Mouse (Mus musculus): ENCODE measurements around the gene Sppl3. TPM values are rescaled to one million over a fixed set of nuclear protein-coding genes. Genes with fewer than 3 reads are reported as not detected.

Sppl3 gene
- polyA plus RNA-seq, 1 experiment from 2014 or later: 11.5 TPM

DNA sequence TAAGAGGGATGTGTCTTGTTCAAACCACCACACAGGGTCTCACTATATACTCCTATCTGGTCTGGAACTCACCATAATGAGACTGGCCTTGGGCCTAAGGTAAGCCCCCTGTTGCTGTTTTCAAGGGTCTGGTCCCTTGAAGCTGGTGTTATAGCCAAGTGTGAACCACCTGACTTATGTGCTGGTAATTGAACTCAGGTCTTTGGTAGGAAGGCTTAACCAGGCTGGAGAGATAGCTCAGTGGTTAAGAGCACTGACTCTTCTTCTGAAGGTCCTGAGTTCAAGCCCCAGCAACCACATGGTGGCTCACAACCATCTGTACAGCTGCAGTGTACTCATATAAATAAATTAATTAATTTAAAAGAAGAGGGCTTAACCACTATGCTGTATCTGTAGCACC lies 34.0 kb upstream of the Sppl3 start:
- H3K4me1 ChIP-seq: peaks cover 19% of the 10 kb centered on the region
- no peak for DNase-seq (ENCODE audit: low spot score)

DNA sequence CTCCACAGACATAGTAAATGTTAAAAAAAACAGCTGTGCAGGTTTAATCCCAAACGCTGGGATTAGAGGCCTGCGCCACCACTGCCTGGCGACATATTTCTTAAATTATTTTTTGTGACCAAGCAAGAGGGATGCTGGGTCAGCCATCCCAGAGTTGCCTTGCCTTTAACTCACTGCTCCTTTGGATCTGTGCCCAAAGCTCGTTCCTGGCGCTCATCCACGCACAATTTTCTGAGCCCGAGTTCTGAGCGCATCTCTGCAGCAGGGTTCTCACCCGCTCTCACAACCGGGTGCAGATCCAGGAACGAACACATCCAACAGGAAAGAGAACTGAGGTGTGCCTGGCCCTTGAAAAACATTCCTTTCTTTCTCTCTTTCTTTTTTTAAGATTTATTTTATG lies 32.5 kb upstream of the Sppl3 start:
- no peaks in the 10 kb centered on the region for H3K9me3 ChIP-seq (replicated peaks)
- no peak for DNase-seq (ENCODE audit: low spot score)
- WGBS: 77% methylated on average over 11 of the region's 11 CpGs
- H3K27me3 ChIP-seq (ENCODE audit: low read depth, poor library complexity, severe bottlenecking): no peaks in the 10 kb centered on the region
- peaks cover 19% of the 10 kb centered on the region for H3K4me1 ChIP-seq
- no peaks in the 10 kb centered on the region for H3K36me3 ChIP-seq
- no peak overlapping the region for H3K4me3 ChIP-seq
- H3K27ac ChIP-seq (replicated peaks): no peak overlapping the region

More for the DNA sequence above, 34.0 kb upstream of the Sppl3 start:
- Histone ChIP-seq H3K27ac (replicated peaks) (no peak overlapping the region), H3K4me3 (no peak overlapping the region), H3K36me3 (no peaks in the 10 kb centered on the region), H3K27me3 (ENCODE audit: low read depth, poor library complexity, severe bottlenecking) (no peaks in the 10 kb centered on the region), H3K9me3 (replicated peaks) (no peaks in the 10 kb centered on the region)

DNA sequence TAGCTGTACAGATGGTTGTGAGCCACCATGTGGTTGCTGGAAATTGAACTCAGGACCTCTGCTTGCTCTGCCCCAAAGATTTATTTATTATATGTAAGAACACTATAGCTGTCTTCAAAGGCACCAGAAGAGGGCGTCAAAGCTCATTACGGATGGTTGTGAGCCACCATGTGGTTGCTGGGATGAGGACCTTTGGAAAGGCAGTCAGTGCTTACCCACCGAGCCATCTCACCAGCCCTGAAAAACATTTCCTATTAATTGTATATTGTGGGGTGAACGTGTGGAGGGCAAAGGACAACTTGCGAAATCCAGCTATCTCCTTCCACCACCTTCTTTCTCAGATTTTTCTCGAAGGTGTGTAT lies 32.1 kb upstream of the Sppl3 start:
- H3K27me3 ChIP-seq (ENCODE audit: low read depth, poor library complexity, severe bottlenecking): no peaks in the 10 kb centered on the region
- H3K36me3 ChIP-seq: no peaks in the 10 kb centered on the region
- H3K4me3 ChIP-seq: peak overlapping the region; percentile 56
- no peak overlapping the region; the same call in 1 of the 2 replicates for H3K27ac ChIP-seq (replicated peaks)
- 7% methylated on average over 6 of the region's 6 CpGs for WGBS
- H3K4me1 ChIP-seq: peaks cover 19% of the 10 kb centered on the region
- H3K9me3 ChIP-seq (replicated peaks): no peaks in the 10 kb centered on the region
- peak; percentile 44 for DNase-seq (ENCODE audit: low spot score)

DNA sequence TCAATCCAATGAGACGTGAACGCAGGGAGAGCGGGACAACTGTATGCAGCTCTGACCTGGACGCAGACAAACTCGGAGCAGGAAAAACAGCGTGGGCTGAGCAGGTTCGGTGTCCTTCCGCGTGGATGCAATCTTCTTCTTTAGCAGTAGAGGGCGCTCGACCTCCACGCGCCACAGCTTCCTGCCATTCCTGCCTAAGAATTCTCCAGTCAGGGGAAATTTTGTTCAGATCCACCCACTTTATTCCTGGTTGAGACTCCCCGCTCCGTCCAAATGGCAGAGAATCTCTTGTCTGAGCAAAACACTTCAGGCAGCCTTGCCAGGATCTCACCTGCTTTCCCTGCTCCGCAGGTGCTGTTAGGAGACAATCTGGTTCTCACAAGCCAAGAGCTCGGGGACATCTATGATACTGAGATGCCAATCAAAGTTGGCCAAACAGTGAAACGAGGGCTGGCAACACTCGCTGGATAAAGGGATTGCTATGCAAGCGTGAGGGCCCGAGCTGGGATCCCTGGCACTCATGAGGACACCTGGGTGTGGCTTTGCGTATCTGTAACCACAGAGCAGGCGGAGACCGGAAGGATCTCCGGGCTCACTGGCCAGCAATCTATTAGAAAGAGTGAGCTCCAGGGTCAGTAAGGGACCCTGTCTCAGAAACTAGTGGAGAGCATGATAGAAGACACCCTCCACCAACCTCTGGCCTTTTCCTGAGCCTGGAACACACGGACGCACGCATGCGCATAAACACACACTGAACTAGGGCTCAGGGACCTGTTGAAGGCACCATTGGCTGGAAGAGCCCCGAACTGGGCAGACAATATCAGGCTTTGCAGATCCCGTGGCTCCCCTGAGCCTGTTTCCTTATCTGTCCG lies 31.5 kb upstream of the Sppl3 start:
- Histone ChIP-seq H3K27me3 (ENCODE audit: low read depth, poor library complexity, severe bottlenecking) (no peaks in the 10 kb centered on the region), H3K4me3 (peak overlapping the region; percentile 56), H3K36me3 (no peaks in the 10 kb centered on the region), H3K4me1 (peaks cover 19% of the 10 kb centered on the region), H3K27ac (replicated peaks) (peak overlapping the region; percentile 61), H3K9me3 (replicated peaks) (no peaks in the 10 kb centered on the region)
- DNase-seq (ENCODE audit: low spot score): peak; percentile 75
- 7% methylated on average over 32 of the region's 32 CpGs for whole genome bisulfite sequencing

DNA sequence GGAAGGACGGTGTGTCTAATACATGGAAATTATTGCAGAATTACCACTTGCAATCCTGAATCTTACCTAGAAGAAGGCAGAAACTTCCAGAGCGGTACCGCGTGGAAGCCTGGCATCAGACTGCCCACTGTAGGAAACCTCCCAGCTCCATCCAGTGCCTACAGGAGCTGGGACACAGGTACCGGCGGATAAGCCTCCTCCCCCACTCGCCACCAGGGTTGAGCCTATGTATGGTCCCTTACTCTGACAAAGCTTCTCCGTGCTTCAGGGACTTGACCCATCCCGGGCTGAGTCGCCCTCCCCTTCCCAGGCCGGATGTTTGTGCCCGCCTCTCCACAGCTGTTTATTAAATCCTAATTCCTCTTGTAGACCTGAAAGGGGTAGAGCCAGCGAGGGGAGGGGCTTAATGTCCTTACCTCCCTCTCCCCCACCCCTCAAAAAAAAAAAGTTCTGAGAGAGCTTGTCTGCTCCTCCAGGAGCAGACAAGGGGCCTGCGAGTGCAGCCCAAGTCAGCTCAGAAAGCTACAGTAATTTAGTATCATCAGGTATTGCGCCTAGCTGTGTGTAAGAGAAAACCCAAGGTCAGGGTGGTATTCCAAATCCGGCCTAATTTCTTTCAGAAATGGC lies 30.7 kb upstream of the Sppl3 start:
- WGBS: 22% methylated on average over 16 of the region's 16 CpGs
- Histone ChIP-seq H3K9me3 (replicated peaks) (no peaks in the 10 kb centered on the region), H3K27me3 (ENCODE audit: low read depth, poor library complexity, severe bottlenecking) (no peaks in the 10 kb centered on the region), H3K4me3 (peak overlapping the region; percentile 56), H3K4me1 (peaks cover 19% of the 10 kb centered on the region), H3K36me3 (no peaks in the 10 kb centered on the region), H3K27ac (replicated peaks) (peak overlapping the region; percentile 61)
- peak; percentile 25 for DNase-seq (ENCODE audit: low spot score)

DNA sequence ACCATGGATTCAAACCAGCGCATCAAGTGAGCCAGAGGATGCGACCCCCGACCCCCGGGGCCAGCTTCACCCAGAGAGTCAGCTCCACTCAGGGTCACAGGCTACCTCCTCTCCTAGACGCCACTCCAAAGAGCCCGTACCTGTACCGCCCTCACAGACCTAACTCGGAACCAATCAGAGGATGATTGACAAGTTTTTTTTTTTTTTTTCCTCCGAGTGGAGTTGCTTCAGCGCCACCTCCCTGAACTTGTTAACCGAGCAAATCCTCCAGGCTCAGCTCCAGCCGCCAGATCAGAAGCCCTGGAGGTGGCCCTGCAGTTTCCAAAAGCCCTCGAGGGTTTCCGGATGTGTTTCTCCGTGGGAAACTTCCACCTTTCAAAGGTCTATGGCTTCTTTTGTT lies 28.9 kb upstream of the Sppl3 start:
- Histone ChIP-seq H3K36me3 (no peaks in the 10 kb centered on the region), H3K4me3 (no peak overlapping the region), H3K27ac (replicated peaks) (no peak overlapping the region), H3K9me3 (replicated peaks) (no peaks in the 10 kb centered on the region), H3K4me1 (peaks cover 19% of the 10 kb centered on the region), H3K27me3 (ENCODE audit: low read depth, poor library complexity, severe bottlenecking) (no peaks in the 10 kb centered on the region)
- DNase-seq (ENCODE audit: low spot score): no peak
- WGBS: 61% methylated on average over 15 of the region's 15 CpGs

DNA sequence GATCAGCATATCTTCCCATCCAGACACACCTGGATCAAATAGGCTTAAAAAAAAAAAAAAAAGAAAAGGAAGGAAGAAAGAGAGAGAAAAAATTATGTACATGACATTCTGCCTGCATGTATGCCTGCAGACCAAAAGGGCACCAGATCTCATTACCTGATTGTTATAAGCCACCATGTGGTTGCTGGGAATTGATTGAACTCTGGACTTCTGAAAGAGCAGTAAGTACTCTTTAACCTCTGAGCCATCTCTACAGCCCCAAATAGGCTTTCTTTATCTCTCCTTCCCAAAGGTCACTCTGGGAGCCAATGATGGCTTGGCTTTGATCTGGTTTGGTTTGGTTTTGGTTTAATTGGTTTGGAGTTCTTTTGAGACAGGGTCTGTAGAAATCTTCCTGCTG lies 25.9 kb upstream of the Sppl3 start:
- H3K36me3 ChIP-seq: no peaks in the 10 kb centered on the region
- no peak overlapping the region for H3K27ac ChIP-seq (replicated peaks)
- no peak overlapping the region for H3K4me3 ChIP-seq
- H3K9me3 ChIP-seq (replicated peaks): no peaks in the 10 kb centered on the region
- peaks cover 5% of the 10 kb centered on the region for H3K4me1 ChIP-seq
- H3K27me3 ChIP-seq (ENCODE audit: low read depth, poor library complexity, severe bottlenecking): no peaks in the 10 kb centered on the region
- no peak for DNase-seq (ENCODE audit: low spot score)

DNA sequence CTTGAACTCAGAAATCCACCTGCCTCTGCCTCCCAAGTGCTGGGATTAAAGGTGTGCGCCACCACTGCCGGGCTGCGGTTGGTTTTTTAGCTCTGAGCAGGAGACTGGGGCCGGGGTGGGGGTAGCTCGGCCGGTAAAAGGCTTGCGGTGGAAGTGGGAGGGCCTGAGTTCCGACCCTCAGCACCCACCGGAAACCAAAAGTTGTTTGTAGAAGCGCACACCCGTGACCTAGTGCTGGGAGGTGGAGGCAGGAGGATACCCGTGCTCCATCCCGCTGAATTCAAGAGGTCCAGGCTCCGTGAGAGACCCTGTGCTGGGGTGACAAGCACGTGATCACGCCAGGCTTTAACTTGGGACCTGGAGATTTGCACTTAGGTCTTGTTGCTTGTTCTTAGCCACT lies 14.5 kb upstream of the Sppl3 start:
- Histone ChIP-seq H3K9me3 (replicated peaks) (no peaks in the 10 kb centered on the region), H3K27ac (replicated peaks) (no peak overlapping the region), H3K4me1 (no peaks in the 10 kb centered on the region), H3K4me3 (no peak overlapping the region), H3K27me3 (ENCODE audit: low read depth, poor library complexity, severe bottlenecking) (no peaks in the 10 kb centered on the region), H3K36me3 (no peaks in the 10 kb centered on the region)
- 83% methylated on average over 16 of the region's 16 CpGs for whole genome bisulfite sequencing
- no peak for DNase-seq (ENCODE audit: low spot score)

DNA sequence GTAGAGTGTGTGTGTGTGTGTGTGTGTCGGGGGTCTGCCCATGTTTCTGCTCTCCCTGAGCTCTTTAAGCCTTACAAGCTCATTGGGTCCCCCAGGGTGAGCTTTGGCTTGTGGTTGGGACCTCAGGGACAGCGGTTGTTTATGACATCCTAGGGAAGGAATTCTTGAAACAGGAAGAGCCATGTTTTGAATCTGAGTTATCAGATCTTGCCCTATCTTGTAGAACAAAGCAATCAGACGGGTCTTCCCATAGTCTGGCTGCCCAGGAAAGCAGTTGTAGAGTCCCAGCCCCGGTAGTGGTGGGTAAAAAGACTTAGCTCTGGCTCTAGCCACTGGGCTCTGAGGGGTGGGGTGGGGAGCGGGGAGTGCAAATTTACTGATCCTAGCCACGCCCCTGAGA lies 13.6 kb upstream of the Sppl3 start:
- 71% methylated on average over 6 of the region's 6 CpGs for WGBS
- DNase-seq (ENCODE audit: low spot score): no peak
- Histone ChIP-seq H3K27ac (replicated peaks) (no peak overlapping the region), H3K36me3 (no peaks in the 10 kb centered on the region), H3K4me3 (no peak overlapping the region), H3K9me3 (replicated peaks) (no peaks in the 10 kb centered on the region), H3K4me1 (no peaks in the 10 kb centered on the region), H3K27me3 (ENCODE audit: low read depth, poor library complexity, severe bottlenecking) (no peaks in the 10 kb centered on the region)

DNA sequence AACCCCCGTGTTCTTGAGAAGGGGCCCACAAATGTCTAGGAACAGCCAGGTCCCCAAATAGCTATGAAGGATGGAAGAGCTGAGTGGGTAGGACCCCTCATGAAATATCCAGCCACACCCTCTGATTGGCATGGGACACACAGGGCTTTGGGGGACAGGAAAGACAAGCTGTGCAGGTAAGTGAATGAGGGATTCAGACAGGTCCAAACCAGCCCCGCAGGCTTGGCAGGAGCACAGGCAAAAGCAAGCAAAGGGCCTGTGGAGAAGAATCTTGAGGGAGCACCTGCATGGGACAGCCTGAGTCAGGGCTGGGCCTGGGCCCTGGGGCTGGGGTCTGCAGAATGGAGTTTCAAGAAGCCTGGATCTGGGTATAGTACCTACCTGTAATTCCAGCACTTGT lies 10.4 kb upstream of the Sppl3 start:
- no peaks in the 10 kb centered on the region for H3K9me3 ChIP-seq (replicated peaks)
- no peaks in the 10 kb centered on the region for H3K4me1 ChIP-seq
- H3K4me3 ChIP-seq: no peak overlapping the region
- H3K27me3 ChIP-seq (ENCODE audit: low read depth, poor library complexity, severe bottlenecking): no peaks in the 10 kb centered on the region
- H3K36me3 ChIP-seq: no peaks in the 10 kb centered on the region
- H3K27ac ChIP-seq (replicated peaks): no peak overlapping the region
- no peak for DNase-seq (ENCODE audit: low spot score)
- WGBS: 82% methylated on average over 2 of the region's 2 CpGs

DNA sequence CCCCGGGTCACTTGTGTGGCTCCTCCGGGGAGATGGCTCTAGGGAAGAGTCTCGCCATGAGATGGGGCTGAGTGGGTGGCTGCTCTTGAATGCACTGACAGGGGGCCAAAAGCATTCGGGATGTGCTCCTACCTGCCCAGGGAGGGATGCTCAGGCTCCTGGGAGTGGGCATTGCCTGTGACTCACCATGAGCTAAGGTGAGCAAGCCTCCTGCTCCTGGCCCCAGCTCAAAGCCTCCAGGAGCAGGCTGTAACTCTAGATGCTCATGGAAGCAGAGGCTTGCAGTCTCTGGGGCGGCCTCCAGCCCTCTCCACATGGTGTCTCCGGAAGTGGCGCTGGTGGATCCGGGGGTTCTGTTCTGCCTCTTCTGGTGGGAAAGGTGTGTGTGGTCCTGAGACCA lies 9.5 kb upstream of the Sppl3 start:
- no peak for DNase-seq (ENCODE audit: low spot score)
- no peak overlapping the region for H3K27ac ChIP-seq (replicated peaks)
- no peak overlapping the region for H3K4me3 ChIP-seq
- H3K36me3 ChIP-seq: no peaks in the 10 kb centered on the region
- no peaks in the 10 kb centered on the region for H3K4me1 ChIP-seq
- H3K27me3 ChIP-seq (ENCODE audit: low read depth, poor library complexity, severe bottlenecking): no peaks in the 10 kb centered on the region
- 73% methylated on average over 8 of the region's 8 CpGs for WGBS
- H3K9me3 ChIP-seq (replicated peaks): no peaks in the 10 kb centered on the region

DNA sequence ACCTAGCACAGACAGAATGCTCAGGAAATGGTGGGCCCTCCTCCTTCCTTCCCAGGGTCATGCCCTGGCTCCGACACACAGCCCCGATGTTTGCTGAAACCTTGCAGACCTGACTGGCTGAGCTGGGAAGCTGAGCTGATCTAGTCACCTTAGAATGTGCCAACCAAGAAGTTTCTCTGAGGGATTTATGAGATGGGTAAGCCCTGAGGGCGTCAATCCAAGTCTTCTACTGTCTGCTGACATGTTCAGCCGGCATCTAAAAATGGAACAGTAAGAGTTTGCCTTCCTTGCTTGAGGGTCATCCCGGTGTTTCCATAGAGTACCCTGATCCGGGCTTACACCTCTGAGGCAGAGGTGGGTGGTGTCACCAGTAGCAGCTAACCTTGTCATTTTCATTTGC lies 8.2 kb upstream of the Sppl3 start:
- Histone ChIP-seq H3K4me3 (no peak overlapping the region), H3K4me1 (no peaks in the 10 kb centered on the region), H3K27me3 (ENCODE audit: low read depth, poor library complexity, severe bottlenecking) (no peaks in the 10 kb centered on the region), H3K27ac (replicated peaks) (no peak overlapping the region), H3K9me3 (replicated peaks) (no peaks in the 10 kb centered on the region), H3K36me3 (no peaks in the 10 kb centered on the region)
- WGBS: 84% methylated on average over 6 of the region's 6 CpGs
- no peak for DNase-seq (ENCODE audit: low spot score)

DNA sequence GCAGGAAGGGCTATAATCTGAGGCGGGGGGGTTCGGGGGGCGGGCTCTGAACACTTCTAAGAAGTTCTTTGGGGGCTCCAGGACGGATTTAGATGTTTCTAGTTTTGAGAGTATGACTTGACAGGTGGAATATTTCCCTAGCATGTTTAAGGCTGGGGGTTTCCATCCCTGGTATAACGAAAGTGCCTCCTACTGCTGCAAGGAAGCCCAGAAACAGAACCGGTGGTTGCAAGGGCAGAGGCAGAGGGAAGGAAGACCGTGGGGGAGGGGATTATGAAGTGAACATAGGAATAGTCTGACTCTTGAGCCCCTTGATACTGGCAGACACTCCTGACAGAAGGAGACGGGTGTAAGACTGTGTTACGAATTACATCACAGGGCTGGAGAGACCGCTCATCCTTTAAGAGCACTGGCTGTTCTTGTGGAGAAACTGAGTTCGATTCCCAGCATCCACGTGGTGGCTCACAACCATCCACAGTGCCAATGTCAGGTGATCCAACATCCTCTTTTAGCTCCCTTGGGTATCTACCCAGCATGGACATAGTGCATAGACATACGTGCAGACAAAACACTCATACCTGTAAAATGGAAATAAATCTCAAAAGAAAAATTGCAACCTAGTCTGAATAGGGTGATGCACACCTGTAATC lies 7.6 kb upstream of the Sppl3 start:
- H3K4me3 ChIP-seq: no peak overlapping the region
- no peaks in the 10 kb centered on the region for H3K4me1 ChIP-seq
- 82% methylated on average over 13 of the region's 13 CpGs for WGBS
- no peaks in the 10 kb centered on the region for H3K27me3 ChIP-seq (ENCODE audit: low read depth, poor library complexity, severe bottlenecking)
- no peaks in the 10 kb centered on the region for H3K36me3 ChIP-seq
- H3K27ac ChIP-seq (replicated peaks): no peak overlapping the region
- H3K9me3 ChIP-seq (replicated peaks): no peaks in the 10 kb centered on the region
- no peak for DNase-seq (ENCODE audit: low spot score)

Data from midbrain, embryonic 10.5 days (tissue).